Mouse (Mus musculus) MEL (cell line): ENCODE results near the gene Olfr20. TPM values are rescaled to one million over a fixed set of nuclear protein-coding genes. Genes with fewer than 3 reads are reported as not detected.

Experiments used
- DNase-seq: peaks from one replicate; pipeline ENCODE4 v3.0.0; 2011; ENCODE audit warnings: low read depth, low spot score
- H3K27ac ChIP-seq: 2 replicates; pipeline ENCODE4 v1.5.1; 2012; ENCODE audit warnings: low read depth, mild to moderate bottlenecking, control low read depth, low read length, moderate library complexity; ENCODE audit not compliant: control insufficient read depth
- H3K27me3 ChIP-seq, 2 experiments: fragments of 150-350 bp in 1 of 2; sonication (generic) in 1 of 2; 2 replicates each; pipeline ENCODE4 v1.6.1; 2012; ENCODE audit warnings: low read length in 2 of 2, mild to moderate bottlenecking in 2 of 2, improper control_type of control experiment in 1 of 2, moderate library complexity in 1 of 2; ENCODE audit not compliant: insufficient read depth in 2 of 2, control insufficient read depth in 1 of 2
- H3K36me3 ChIP-seq, 2 experiments: 2 replicates each; pipeline ENCODE4 v1.6.1; 2012 to 2014; ENCODE audit warnings: low read length in 2 of 2, improper control_type of control experiment in 1 of 2, inconsistent platforms in 1 of 2, mild to moderate bottlenecking in 1 of 2; ENCODE audit not compliant: insufficient read depth in 2 of 2, control insufficient read depth in 1 of 2
- H3K4me1 ChIP-seq, 2 experiments: fragments of 150-350 bp in 1 of 2; sonication (generic) in 1 of 2; 2 replicates each; pipeline ENCODE4 v1.6.1; 2012; ENCODE audit warnings: low read length in 2 of 2, improper control_type of control experiment in 1 of 2, mild to moderate bottlenecking in 1 of 2; ENCODE audit not compliant: insufficient read depth in 2 of 2, control insufficient read depth in 1 of 2
- H3K4me3 ChIP-seq, 2 experiments: fragments of 150-350 bp in 1 of 2; sonication (generic) in 1 of 2; 2 replicates each; pipeline ENCODE4 v1.5.1; 2012; ENCODE audit warnings: low read depth in 2 of 2, low read length in 2 of 2, mild to moderate bottlenecking in 2 of 2, moderate library complexity in 2 of 2, control low read depth in 1 of 2, improper control_type of control experiment in 1 of 2; ENCODE audit not compliant: control insufficient read depth in 1 of 2, insufficient read depth in 1 of 2
- H3K79me2 ChIP-seq: 2 replicates; pipeline ENCODE4 v1.6.1; 2012; ENCODE audit warnings: mild to moderate bottlenecking, low read length, moderate library complexity; ENCODE audit not compliant: control insufficient read depth, poor library complexity, insufficient read depth
- H3K9ac ChIP-seq: 2 replicates; pipeline ENCODE4 v1.6.1; 2012; ENCODE audit warnings: low read depth, mild to moderate bottlenecking, control low read depth, low read length, moderate library complexity; ENCODE audit not compliant: control insufficient read depth, poor library complexity, severe bottlenecking
- H3K9me3 ChIP-seq: fragments of 150-350 bp; sonication (generic); replicated peaks from 2 replicates; pipeline ENCODE4 v1.6.1; 2012; ENCODE audit warnings: mild to moderate bottlenecking, low read length, improper control_type of control experiment, moderate library complexity; ENCODE audit not compliant: insufficient read depth
- CHD1 ChIP-seq: IDR thresholded peaks from 2 replicates; pipeline ENCODE4 v1.6.1; 2012; ENCODE audit warnings: low read depth, mild to moderate bottlenecking, inconsistent platforms, low read length, improper control_type of control experiment
- CTCF ChIP-seq, 3 experiments: IDR thresholded peaks in 2 of 3; conservative IDR thresholded peaks in 1 of 3; 2 replicates each; pipeline ENCODE4 v1.5.1; 2011 to 2012; ENCODE audit warnings: low read length in 3 of 3, low read depth in 2 of 3, mild to moderate bottlenecking in 2 of 3, improper control_type of control experiment in 1 of 3, inconsistent platforms in 1 of 3, mixed read lengths in 1 of 3, moderate library complexity in 1 of 3; ENCODE audit not compliant: control insufficient read depth in 1 of 3, insufficient read depth in 1 of 3, poor library complexity in 1 of 3, severe bottlenecking in 1 of 3
- KAT2A ChIP-seq: conservative IDR thresholded peaks from 2 replicates; pipeline ENCODE4 v1.6.1; 2012; ENCODE audit warnings: low read depth, low read length, improper control_type of control experiment, inconsistent platforms
- MAX ChIP-seq: IDR thresholded peaks from 2 replicates; pipeline ENCODE4 v1.6.1; 2011; ENCODE audit warnings: low read length, improper control_type of control experiment
- MEF2A ChIP-seq: IDR thresholded peaks from 2 replicates; pipeline ENCODE4 v1.6.1; 2014; ENCODE audit warnings: low read depth, mild to moderate bottlenecking, inconsistent platforms, low read length, improper control_type of control experiment; ENCODE audit not compliant: poor library complexity, insufficient replicate concordance, severe bottlenecking; ENCODE audit errors: extremely low read depth
- MYB ChIP-seq: IDR thresholded peaks from 2 replicates; pipeline ENCODE4 v1.6.1; 2011; ENCODE audit warnings: mild to moderate bottlenecking, low read depth, low read length, improper control_type of control experiment
- MYC ChIP-seq: IDR thresholded peaks from 2 replicates; pipeline ENCODE4 v1.6.1; 2011; ENCODE audit warnings: low read depth, mild to moderate bottlenecking, low read length, improper control_type of control experiment, moderate library complexity
- NELFE ChIP-seq: IDR thresholded peaks from 2 replicates; pipeline ENCODE4 v1.6.1; 2011; ENCODE audit warnings: low read depth, low read length, improper control_type of control experiment
- POLR2A ChIP-seq, 2 experiments: IDR thresholded peaks; 2 replicates each; pipeline ENCODE4 v1.6.1; 2011 to 2012; ENCODE audit warnings: low read length in 2 of 2, mild to moderate bottlenecking in 2 of 2, control low read depth in 1 of 2, improper control_type of control experiment in 1 of 2, low read depth in 1 of 2, moderate library complexity in 1 of 2; ENCODE audit not compliant: control insufficient read depth in 1 of 2, insufficient read depth in 1 of 2, poor library complexity in 1 of 2
- POLR2AphosphoS5 ChIP-seq: IDR thresholded peaks from 2 replicates; pipeline ENCODE4 v1.6.1; 2012; ENCODE audit warnings: low read depth, borderline replicate concordance, mild to moderate bottlenecking, inconsistent platforms, low read length, moderate library complexity, mixed read lengths
- SIN3A ChIP-seq: IDR thresholded peaks from 2 replicates; pipeline ENCODE4 v1.6.1; 2012; ENCODE audit warnings: low read length, improper control_type of control experiment, inconsistent platforms
- SMC3 ChIP-seq: IDR thresholded peaks from 2 replicates; pipeline ENCODE4 v1.6.1; 2011; ENCODE audit warnings: low read depth, low read length, improper control_type of control experiment
- TAL1 ChIP-seq: IDR thresholded peaks from 2 replicates; pipeline ENCODE4 v1.6.1; 2012; ENCODE audit warnings: mild to moderate bottlenecking, inconsistent platforms, low read length, moderate library complexity, mixed read lengths
- TBP ChIP-seq: IDR thresholded peaks from 2 replicates; pipeline ENCODE4 v1.8.0; 2011; ENCODE audit warnings: low read depth, low read length, improper control_type of control experiment
- UBTF ChIP-seq: IDR thresholded peaks from 2 replicates; pipeline ENCODE4 v1.6.1; 2012; ENCODE audit warnings: low read depth, mild to moderate bottlenecking, inconsistent platforms, low read length, improper control_type of control experiment, moderate library complexity, borderline replicate concordance; ENCODE audit not compliant: insufficient read depth
- USF1 ChIP-seq: IDR thresholded peaks from 2 replicates; pipeline ENCODE4 v1.6.1; 2014; ENCODE audit warnings: low read depth, mild to moderate bottlenecking, inconsistent platforms, low read length, improper control_type of control experiment, moderate library complexity
- ZKSCAN1 ChIP-seq: IDR thresholded peaks from 2 replicates; pipeline ENCODE4 v1.6.1; 2012; ENCODE audit warnings: low read depth, mild to moderate bottlenecking, inconsistent platforms, low read length, improper control_type of control experiment, moderate library complexity
- ZNF384 ChIP-seq: IDR thresholded peaks from 2 replicates; pipeline ENCODE4 v1.6.1; 2012; ENCODE audit warnings: low read depth, mild to moderate bottlenecking, inconsistent platforms, low read length, improper control_type of control experiment
- polyA plus RNA-seq, 2 experiments: library from polyadenylated mRNA; stranded (reverse) in 1 of 2; unstranded in 1 of 2; fragments of >175 nt in 1 of 2; fragments of >200 nt in 1 of 2; gene quantifications; 2 replicates each; pipeline versions ENCODE4 v1.2.1 to v1.2.4; 2012; ENCODE audit warnings: low replicate concordance in 2 of 2, low read depth in 1 of 2; ENCODE audit not compliant: insufficient read length in 2 of 2, insufficient read depth in 1 of 2, missing spikeins in 1 of 2
- total RNA-seq: library from RNA; depleted of rRNA; stranded (reverse); fragments of 300-350 nt; gene quantifications from 2 replicates; pipeline ENCODE4 v1.2.3, GENCODE M21; 2012; rRNA removed

Olfr20 gene
- total RNA-seq (not detected in 2 replicates), polyA plus RNA-seq (not detected)

DNA sequence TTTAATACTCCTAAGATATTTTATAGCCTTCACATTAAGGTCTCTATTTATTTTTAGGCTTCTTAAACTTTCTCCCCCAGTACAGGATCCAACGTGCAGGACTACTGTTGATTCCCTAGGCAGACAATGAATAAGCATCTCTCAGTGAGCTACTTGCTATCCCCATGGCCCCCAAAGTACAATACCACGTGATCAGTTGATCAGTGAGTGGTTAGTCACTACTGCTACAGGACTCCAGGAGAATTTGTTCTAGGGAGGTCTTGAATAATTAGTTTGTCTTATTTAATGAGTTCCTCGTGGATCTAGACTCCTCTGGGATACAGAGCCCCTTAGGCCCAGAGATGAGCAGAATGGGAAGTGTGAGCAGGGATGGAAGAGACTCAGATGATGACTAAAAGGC lies at the start of gene Olfr20:
Olfr20 (plus strand) TSS at position 301 of the 400 bp plus-strand sequence.
- H3K4me1 ChIP-seq: no peaks in the 10 kb centered on the region
- TF ChIP-seq TAL1 (no peak), POLR2AphosphoS5 (no peak), SIN3A (no peak), CHD1 (no peak), UBTF (no peak), KAT2A (no peak), USF1 (peak; percentile 31; the same call in 1 of the 2 replicates), MYB (no peak)

GRCm38 (mm10) chr11:73303123-73303522 lies 47.5 kb upstream of the Olfr20 start:
- H3K9ac ChIP-seq: no peak overlapping the region
- H3K79me2 ChIP-seq: no peaks in the 10 kb centered on the region
- no peak overlapping the region for H3K4me3 ChIP-seq
- no peak for DNase-seq
- no peaks in the 10 kb centered on the region for H3K36me3 ChIP-seq
- no peak overlapping the region for H3K27ac ChIP-seq
- TF ChIP-seq MYC (no peak), POLR2A (IDR thresholded peaks at IDR 0.05; ENCODE audit: control insufficient read depth in 1 of 2, insufficient read depth in 1 of 2, low read depth in 1 of 2, low read length in 2 of 2, poor library complexity in 1 of 2) (no peak), MAX (no peak), ZKSCAN1 (no peak), NELFE (no peak), ZNF384 (no peak), MEF2A (no peak), SMC3 (no peak), CTCF (IDR thresholded peaks at IDR 0.05 in 2 of 3, conservative IDR thresholded peaks at IDR 0.05 in 1 of 3; ENCODE audit: control insufficient read depth in 1 of 3, insufficient read depth in 1 of 3, low read depth in 2 of 3, low read length in 3 of 3, poor library complexity in 1 of 3, severe bottlenecking in 1 of 3) (no peak), TBP (no peak), SIN3A (no peak)
- no peaks in the 10 kb centered on the region for H3K9me3 ChIP-seq
- no peaks in the 10 kb centered on the region for H3K4me1 ChIP-seq
- H3K27me3 ChIP-seq: no peaks in the 10 kb centered on the region

More for the DNA sequence above, at the start of gene Olfr20:
- DNase-seq: no peak
- no peaks in the 10 kb centered on the region for H3K36me3 ChIP-seq
- H3K9me3 ChIP-seq: no peaks in the 10 kb centered on the region
- H3K4me3 ChIP-seq: no peak within 1 kb of the TSS
- no peak within 1 kb of the TSS for H3K9ac ChIP-seq
- H3K27me3 ChIP-seq: peaks cover 0 to 2% of the 10 kb centered on the region in 2 experiments; a peak in 1 of 4 replicates
- no peaks in the 10 kb centered on the region for H3K79me2 ChIP-seq
- no peak within 1 kb of the TSS for H3K27ac ChIP-seq
